Mouse (Mus musculus) ES-Bruce4 (cell line): Measurements from ENCODE around the gene Sorcs2.

Source experiments
- CTCF ChIP-seq: IDR thresholded peaks from one replicate; pipeline ENCODE4 v1.8.1; 2011; ENCODE audit warnings: low read depth, low read length
- EP300 ChIP-seq: IDR thresholded peaks from 2 replicates; pipeline ENCODE4 v1.6.1; 2011; ENCODE audit warnings: low read depth, low read length; ENCODE audit not compliant: insufficient read depth

- TF ChIP-seq CTCF: no peak
- TF ChIP-seq EP300: no peak
These were observed 73.8 kb downstream of the Sorcs2 start for GRCm38 (mm10) chr5:36324140-36324572.
